Mouse (Mus musculus) CH12.LX (cell line): ENCODE results near the gene Ccdc36. TPM values are rescaled to one million over a fixed set of nuclear protein-coding genes. Genes with fewer than 3 reads are reported as not detected.

Source experiments
- DNase-seq: peaks from one replicate; pipeline ENCODE4 v3.0.0-alpha.2; 2013; ENCODE audit errors: extremely low read depth
- H3K27ac ChIP-seq: 2 replicates; pipeline ENCODE4 v1.5.1; 2012; ENCODE audit warnings: low read depth, mild to moderate bottlenecking, control low read depth, moderate library complexity; ENCODE audit not compliant: insufficient read depth
- H3K27me3 ChIP-seq: replicated peaks from 2 replicates; pipeline ENCODE3; 2012; ENCODE audit warnings: inconsistent platforms
- H3K36me3 ChIP-seq, 2 experiments: replicated peaks in 1 of 2; 2 replicates each; pipeline versions ENCODE3 to v1.6.1; 2012; ENCODE audit warnings: inconsistent platforms in 1 of 2, low read length in 1 of 2, mild to moderate bottlenecking in 1 of 2, mixed read lengths in 1 of 2, moderate library complexity in 1 of 2; ENCODE audit not compliant: control insufficient read depth in 1 of 2, insufficient read depth in 1 of 2
- H3K4me1 ChIP-seq, 2 experiments: 2 replicates each; pipeline ENCODE4 v1.6.1; 2012; ENCODE audit warnings: inconsistent platforms in 1 of 2, moderate library complexity in 1 of 2; ENCODE audit not compliant: insufficient read depth in 2 of 2, control insufficient read depth in 1 of 2
- H3K4me2 ChIP-seq: 2 replicates; pipeline ENCODE4 v1.6.1; 2012; ENCODE audit warnings: low read depth, mild to moderate bottlenecking, control low read depth; ENCODE audit not compliant: poor library complexity, insufficient read depth, severe bottlenecking
- H3K4me3 ChIP-seq, 3 experiments: fragments of 150-350 bp in 1 of 3; sonication (generic) in 1 of 3; replicated peaks in 1 of 3; 2 replicates each; pipeline versions ENCODE3 to v1.5.1; 2011 to 2012; ENCODE audit warnings: low read depth in 2 of 3, low read length in 2 of 3, mild to moderate bottlenecking in 2 of 3, moderate library complexity in 2 of 3, control low read depth in 1 of 3, improper control_type of control experiment in 1 of 3, inconsistent platforms in 1 of 3, mixed read lengths in 1 of 3; ENCODE audit not compliant: poor library complexity in 1 of 3
- H3K79me2 ChIP-seq: replicated peaks from 2 replicates; pipeline ENCODE4 v1.6.1; 2012; ENCODE audit warnings: mild to moderate bottlenecking, moderate library complexity; ENCODE audit not compliant: control insufficient read depth, poor library complexity, insufficient read depth, severe bottlenecking; ENCODE audit errors: extremely low read depth
- H3K9ac ChIP-seq: 2 replicates; pipeline ENCODE4 v1.6.1; 2012; ENCODE audit warnings: low read depth, mild to moderate bottlenecking, control low read depth, moderate library complexity; ENCODE audit not compliant: insufficient read depth
- H3K9me3 ChIP-seq: replicated peaks from 2 replicates; pipeline ENCODE3; 2012; ENCODE audit warnings: low read length, inconsistent platforms, mixed read lengths
- BHLHE40 ChIP-seq: IDR thresholded peaks from 2 replicates; pipeline ENCODE4 v1.6.1; 2011; ENCODE audit warnings: mild to moderate bottlenecking, low read depth, low read length, improper control_type of control experiment
- CHD1 ChIP-seq: IDR thresholded peaks from 2 replicates; pipeline ENCODE4 v1.6.1; 2012; ENCODE audit warnings: low read depth, low read length, improper control_type of control experiment, inconsistent platforms
- CTCF ChIP-seq, 2 experiments: IDR thresholded peaks in 1 of 2; conservative IDR thresholded peaks in 1 of 2; 2 replicates each; pipeline ENCODE4 v1.5.1; 2011 to 2012; ENCODE audit warnings: low read depth in 2 of 2, low read length in 2 of 2, improper control_type of control experiment in 1 of 2, inconsistent platforms in 1 of 2, mild to moderate bottlenecking in 1 of 2, moderate library complexity in 1 of 2
- ELF1 ChIP-seq: IDR thresholded peaks from 2 replicates; pipeline ENCODE4 v1.6.1; 2014; ENCODE audit warnings: low read depth, mild to moderate bottlenecking, inconsistent platforms, low read length, improper control_type of control experiment
- HCFC1 ChIP-seq: IDR thresholded peaks from 2 replicates; pipeline ENCODE4 v1.6.1; 2012; ENCODE audit warnings: low read depth, mild to moderate bottlenecking, inconsistent platforms, low read length, improper control_type of control experiment
- JUN ChIP-seq: IDR thresholded peaks from 2 replicates; pipeline ENCODE4 v1.6.1; 2011; ENCODE audit warnings: low read depth, mild to moderate bottlenecking, low read length, improper control_type of control experiment, moderate library complexity; ENCODE audit not compliant: insufficient read depth
- KAT2A ChIP-seq: IDR thresholded peaks from 2 replicates; pipeline ENCODE4 v1.6.1; 2012; ENCODE audit warnings: low read length, improper control_type of control experiment, inconsistent platforms; ENCODE audit not compliant: insufficient replicate concordance
- MAFK ChIP-seq: IDR thresholded peaks from 2 replicates; pipeline ENCODE4 v1.6.1; 2011; ENCODE audit warnings: low read length, improper control_type of control experiment; ENCODE audit not compliant: insufficient replicate concordance
- MAX ChIP-seq: IDR thresholded peaks from 2 replicates; pipeline ENCODE4 v1.6.1; 2011; ENCODE audit warnings: low read length, improper control_type of control experiment
- MAZ ChIP-seq: IDR thresholded peaks from 2 replicates; pipeline ENCODE4 v1.6.1; 2012; ENCODE audit warnings: low read depth, mild to moderate bottlenecking, inconsistent platforms, low read length, improper control_type of control experiment, moderate library complexity
- MEF2A ChIP-seq: IDR thresholded peaks from 2 replicates; pipeline ENCODE4 v1.6.1; 2014; ENCODE audit warnings: low read depth, mild to moderate bottlenecking, inconsistent platforms, low read length, improper control_type of control experiment, borderline replicate concordance
- MXI1 ChIP-seq: IDR thresholded peaks from 2 replicates; pipeline ENCODE4 v1.6.1; 2011; ENCODE audit warnings: mild to moderate bottlenecking, low read depth, low read length, improper control_type of control experiment
- NELFE ChIP-seq: IDR thresholded peaks from 2 replicates; pipeline ENCODE4 v1.6.1; 2011; ENCODE audit warnings: low read depth, low read length, improper control_type of control experiment
- SIN3A ChIP-seq: IDR thresholded peaks from 2 replicates; pipeline ENCODE4 v1.6.1; 2012; ENCODE audit warnings: low read length, improper control_type of control experiment, inconsistent platforms
- TBP ChIP-seq: conservative IDR thresholded peaks from 2 replicates; pipeline ENCODE4 v1.6.1; 2011; ENCODE audit warnings: low read depth, low read length, improper control_type of control experiment
- TCF12 ChIP-seq: IDR thresholded peaks from 2 replicates; pipeline ENCODE4 v1.6.1; 2014; ENCODE audit warnings: low read depth, mild to moderate bottlenecking, inconsistent platforms, low read length, improper control_type of control experiment
- UBTF ChIP-seq: IDR thresholded peaks from 2 replicates; pipeline ENCODE4 v1.6.1; 2012; ENCODE audit warnings: low read depth, mild to moderate bottlenecking, inconsistent platforms, low read length, improper control_type of control experiment, moderate library complexity
- ZC3H11A ChIP-seq: IDR thresholded peaks from 2 replicates; pipeline ENCODE4 v1.6.1; 2012; ENCODE audit warnings: low read depth, mild to moderate bottlenecking, inconsistent platforms, low read length, improper control_type of control experiment
- ZKSCAN1 ChIP-seq: IDR thresholded peaks from 2 replicates; pipeline ENCODE4 v1.6.1; 2012; ENCODE audit warnings: low read depth, inconsistent platforms, low read length, improper control_type of control experiment, borderline replicate concordance
- ZMIZ1 ChIP-seq: IDR thresholded peaks from 2 replicates; pipeline ENCODE4 v1.6.1; 2012; ENCODE audit warnings: low read depth, mild to moderate bottlenecking, inconsistent platforms, low read length, improper control_type of control experiment
- ZNF384 ChIP-seq: IDR thresholded peaks from 2 replicates; pipeline ENCODE4 v1.6.1; 2012; ENCODE audit warnings: low read depth, low read length, improper control_type of control experiment, inconsistent platforms
- dilution Hi-C: fragments of 300-500 bp; cut with MboI; formaldehyde crosslinking; loops from 2 replicates; pipeline ENCODE4 v1.14.3; 2020; ENCODE audit warnings: low sequenced_read_pairs; ENCODE audit not compliant: extremely low pct_unique_long_range_greater_than_20kb, extremely low pct_ligation_motif_present
- in situ Hi-C: fragments of 300-500 bp; cut with MboI; formaldehyde crosslinking; loops from 3 replicates; pipeline ENCODE4 v1.14.3; 2019; ENCODE audit warnings: low sequenced_read_pairs, low pct_ligation_motif_present, low pct_unique_long_range_greater_than_20kb, mixed read lengths
- polyA plus RNA-seq: library from polyadenylated mRNA; unstranded; fragments of >175 nt; gene quantifications from 2 replicates; pipeline ENCODE4 v1.2.1, GENCODE M21; 2012; ENCODE audit warnings: low read depth; ENCODE audit not compliant: insufficient read length
- total RNA-seq, 2 experiments: library from RNA; depleted of rRNA; stranded (reverse); fragments of 300-350 nt in 1 of 2; fragments of >200 nt in 1 of 2; gene quantifications; 2 replicates each; pipeline ENCODE4 v1.2.3; 2012 to 2014

Ccdc36 gene
- total and polyA plus RNA-seq, 3 experiments, result 0.04 to 0.13 (median 0.13) TPM

DNA sequence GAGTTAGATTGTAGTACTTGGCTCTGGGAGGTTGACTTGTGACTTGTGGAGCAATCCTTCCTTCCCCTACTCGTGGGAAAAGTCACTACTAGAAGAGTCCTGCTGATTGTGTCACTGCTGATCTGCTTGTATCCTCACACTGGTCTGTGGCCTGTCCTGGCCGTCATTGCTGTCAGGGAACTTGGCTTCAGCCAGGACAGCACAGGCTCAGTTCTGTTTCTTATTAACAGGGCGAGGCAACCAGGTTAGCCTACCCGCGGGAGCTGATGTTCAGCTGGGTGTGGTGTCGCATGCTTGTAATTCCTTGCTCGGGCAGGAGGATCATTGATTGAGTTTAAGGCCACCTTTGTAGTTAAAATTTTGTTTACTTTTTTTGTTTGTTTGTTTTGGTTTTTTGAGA lies 43.3 kb downstream of the Ccdc36 start:
- no peaks in the 10 kb centered on the region for H3K27me3 ChIP-seq
- H3K36me3 ChIP-seq, result peaks cover 68 to 88% of the 10 kb centered on the region in 2 experiments
- dilution Hi-C loops (no loop called here), in situ Hi-C loops (no loop called here)
- TF ChIP-seq BHLHE40, result no peak
- TF ChIP-seq ZC3H11A, result no peak
- no peak for TF ChIP-seq TBP
- TF ChIP-seq HCFC1, result no peak
- no peak for TF ChIP-seq SIN3A
- TF ChIP-seq CTCF (conservative IDR thresholded peaks at IDR 0.05 in 1 of 2, IDR thresholded peaks at IDR 0.05 in 1 of 2; ENCODE audit: low read depth in 2 of 2, low read length in 2 of 2), result no peak
- TF ChIP-seq MAZ, result no peak
- TF ChIP-seq KAT2A, result no peak
- TF ChIP-seq UBTF, result no peak
- TF ChIP-seq JUN, result no peak
- no peak for TF ChIP-seq ZKSCAN1
- TF ChIP-seq MXI1, result no peak
- no peak for TF ChIP-seq MEF2A
- no peak for TF ChIP-seq MAX
- H3K4me3 ChIP-seq, result no peak overlapping the region
- no peak overlapping the region for H3K9ac ChIP-seq
- no peak overlapping the region for H3K4me2 ChIP-seq
- DNase-seq, result no peak
- H3K4me1 ChIP-seq, result no peaks in the 10 kb centered on the region
- H3K79me2 ChIP-seq, result no peaks in the 10 kb centered on the region
- H3K27ac ChIP-seq, result no peak overlapping the region
- no peaks in the 10 kb centered on the region for H3K9me3 ChIP-seq

GRCm38 (mm10) chr9:108381382-108381781 lies 46.9 kb downstream of the Ccdc36 start:
- no peak for DNase-seq
- in situ Hi-C loops, result no loop called here

More at GRCm38 (mm10) chr9:108381382-108381781, 46.9 kb downstream of the Ccdc36 start:
- Histone ChIP-seq H3K36me3 (peaks cover 66 to 88% of the 10 kb centered on the region in 2 experiments), H3K4me3 (no peak overlapping the region), H3K4me1 (no peaks in the 10 kb centered on the region), H3K79me2 (no peaks in the 10 kb centered on the region), H3K9me3 (no peaks in the 10 kb centered on the region), H3K9ac (no peak overlapping the region), H3K27ac (no peak overlapping the region), H3K27me3 (no peaks in the 10 kb centered on the region), H3K4me2 (no peak overlapping the region)
- dilution Hi-C loops, result no loop called here
- TF ChIP-seq NELFE (no peak), MXI1 (no peak), MAFK (no peak), TCF12 (no peak), ZNF384 (no peak), CTCF (conservative IDR thresholded peaks at IDR 0.05 in 1 of 2, IDR thresholded peaks at IDR 0.05 in 1 of 2; ENCODE audit: low read depth in 2 of 2, low read length in 2 of 2) (no peak), UBTF (no peak), ZMIZ1 (no peak), JUN (no peak), MEF2A (no peak), ELF1 (no peak), CHD1 (no peak)
